Mouse (Mus musculus) thymus, postnatal 4 days (tissue): ENCODE results near the gene Phf21b.

Experiments
- DNase-seq: peaks from one replicate; pipeline ENCODE4 v3.0.0; 2021

Phf21b gene

GRCm38 (mm10) chr15:84844831-84845230, 11.0 kb downstream of the Phf21b start:
- no peak for DNase-seq

- DNase-seq: no peak
Observed at GRCm38 (mm10) chr15:84843034-84843433, 12.8 kb downstream of the Phf21b start.

- no peak for DNase-seq
Observed at GRCm38 (mm10) chr15:84841925-84842821, 13.7 kb downstream of the Phf21b start.

GRCm38 (mm10) chr15:84840560-84840959, 15.3 kb downstream of the Phf21b start:
- DNase-seq: no peak

GRCm38 (mm10) chr15:84839521-84839920, 16.3 kb downstream of the Phf21b start:
- no peak for DNase-seq

GRCm38 (mm10) chr15:84837896-84838295, 18.0 kb downstream of the Phf21b start:
- DNase-seq: no peak

- DNase-seq: peak; percentile 93
Observed at GRCm38 (mm10) chr15:84829416-84829815, 26.4 kb downstream of the Phf21b start.

- DNase-seq: no peak
Observed at GRCm38 (mm10) chr15:84828603-84829002, 27.2 kb downstream of the Phf21b start.

- DNase-seq: no peak
Observed at GRCm38 (mm10) chr15:84823086-84823485, 32.8 kb downstream of the Phf21b start.

- DNase-seq: no peak
Observed at GRCm38 (mm10) chr15:84820811-84821210, 35.0 kb downstream of the Phf21b start.

- DNase-seq: no peak
Observed at GRCm38 (mm10) chr15:84818284-84818683, 37.6 kb downstream of the Phf21b start.

GRCm38 (mm10) chr15:84817589-84817988, 38.3 kb downstream of the Phf21b start:
- DNase-seq: no peak

GRCm38 (mm10) chr15:84815171-84815570, 40.7 kb downstream of the Phf21b start:
- no peak for DNase-seq

GRCm38 (mm10) chr15:84812831-84813357, 43.0 kb downstream of the Phf21b start:
- no peak for DNase-seq

- DNase-seq: no peak
Observed at GRCm38 (mm10) chr15:84811126-84811525, 44.7 kb downstream of the Phf21b start.

- no peak for DNase-seq
Observed at GRCm38 (mm10) chr15:84809275-84809952, 46.4 kb downstream of the Phf21b start.

- DNase-seq: peak; percentile 71
Observed at GRCm38 (mm10) chr15:84803685-84804084, 52.2 kb downstream of the Phf21b start.

GRCm38 (mm10) chr15:84800132-84800531, 55.7 kb downstream of the Phf21b start:
- DNase-seq: peak; percentile 47

- DNase-seq: no peak
Observed at GRCm38 (mm10) chr15:84793649-84794048, 62.2 kb downstream of the Phf21b start.

GRCm38 (mm10) chr15:84787161-84787560, 68.7 kb downstream of the Phf21b start:
- no peak for DNase-seq

- DNase-seq: no peak
Observed at GRCm38 (mm10) chr15:84784812-84785211, 71.0 kb downstream of the Phf21b start.

GRCm38 (mm10) chr15:84778587-84778986, 77.3 kb downstream of the Phf21b start:
- no peak for DNase-seq

- DNase-seq: no peak
Observed at GRCm38 (mm10) chr15:84775421-84776174, 80.3 kb downstream of the Phf21b start.
